Mouse (Mus musculus) hindbrain, embryonic 15.5 days (tissue): Measurements from ENCODE around the gene Timm29. TPM values are rescaled to one million over a fixed set of nuclear protein-coding genes. Genes with fewer than 3 reads are reported as not detected.
A peak's percentile ranks its signal among the peaks of the same experiment; 100 is the strongest.

Source experiments
- ATAC-seq: fragments of 200-750 bp; cut with Nextera tagmentation; 2 replicates; pipeline ENCODE4 v1.8.0; 2017; ENCODE audit warnings: low read depth, moderate number of reproducible peaks, moderate TSS enrichment; ENCODE audit not compliant: low FRiP score
- H3K27ac ChIP-seq: fragments of 300-500 bp; sonication (generic); replicated peaks from 2 replicates; pipeline ENCODE4 v1.5.1; 2015; ENCODE audit warnings: mild to moderate bottlenecking, inconsistent platforms
- H3K27me3 ChIP-seq: fragments of 300-500 bp; sonication (generic); 2 replicates; pipeline ENCODE4 v1.6.1; 2015; ENCODE audit warnings: control low read depth, inconsistent platforms
- H3K36me3 ChIP-seq: fragments of 300-500 bp; sonication (generic); 2 replicates; pipeline ENCODE4 v1.6.1; 2015; ENCODE audit warnings: control low read depth, inconsistent platforms
- H3K4me1 ChIP-seq: fragments of 300-500 bp; sonication (generic); replicated peaks from 2 replicates; pipeline ENCODE4 v1.6.1; 2015; ENCODE audit warnings: control low read depth, inconsistent platforms
- H3K4me2 ChIP-seq: fragments of 300-500 bp; sonication (generic); 2 replicates; pipeline ENCODE4 v1.6.1; 2015; ENCODE audit warnings: moderate library complexity, mild to moderate bottlenecking, inconsistent platforms
- H3K4me3 ChIP-seq: fragments of 300-500 bp; sonication (generic); 2 replicates; pipeline ENCODE4 v1.5.1; 2015; ENCODE audit warnings: mild to moderate bottlenecking, inconsistent platforms
- H3K9ac ChIP-seq: fragments of 300-500 bp; sonication (generic); 2 replicates; pipeline ENCODE4 v1.6.1; 2015; ENCODE audit warnings: inconsistent platforms
- H3K9me3 ChIP-seq: fragments of 300-500 bp; sonication (generic); 2 replicates; pipeline ENCODE4 v1.6.1; 2016; ENCODE audit warnings: control low read depth, inconsistent platforms
- WGBS: fragments of 180-500 bp; shearing (Covaris S2); methylation state at CpG from one replicate; pipeline ENCODE4 v1.1.7; 2015; 5-methylcytosine and 5-hydroxymethylcytosine counted together
- polyA plus RNA-seq: library from polyadenylated mRNA; unstranded; fragments of >200 nt; fragmentation: Nextera tagmentation; extraction: Ambion mirVana; gene quantifications from 2 replicates; pipeline ENCODE4 v1.2.1, GENCODE M21; 2015

Gene Timm29
- 60.1 and 61.8 TPM in 2 replicates for polyA plus RNA-seq

DNA sequence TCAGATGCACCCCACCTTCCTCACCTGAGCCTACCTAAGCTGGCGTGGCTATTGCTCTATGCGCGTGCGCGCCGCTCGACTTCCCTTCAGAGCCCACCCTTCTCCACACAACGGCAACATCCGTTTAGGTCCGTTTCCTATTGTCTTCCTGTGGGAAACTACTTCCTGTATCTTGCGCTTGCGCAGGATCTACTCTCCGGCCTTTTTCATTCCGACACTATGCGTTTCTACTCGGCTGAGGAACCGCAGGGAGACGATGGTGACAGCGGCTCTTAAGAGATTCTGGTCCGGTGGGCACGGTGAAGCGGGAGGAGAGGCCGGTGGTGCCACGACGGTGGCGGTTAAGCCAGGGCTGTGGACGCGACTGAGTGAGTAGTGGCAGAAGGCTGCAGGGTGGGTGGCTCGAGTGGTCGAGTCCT is at the start of gene Timm29, which contains the start of gene Yipf2:
Gene Timm29, plus strand, starts transcription at position 20 of the 419 bp plus-strand sequence.
Gene Yipf2, minus strand, starts transcription at position 126 of the 419 bp plus-strand sequence.
- H3K27me3 ChIP-seq, result no peaks in the 10 kb centered on the region
- peak within 1 kb of the TSS; percentile 96 for H3K4me2 ChIP-seq
- H3K4me3 ChIP-seq, result peak within 1 kb of the TSS; percentile 98
- H3K27ac ChIP-seq, result peak within 1 kb of the TSS; percentile 89
- peak; percentile 94 for ATAC-seq
- under 1% methylated on average over 30 of the region's 30 CpGs for WGBS
- peaks cover 38% of the 10 kb centered on the region for H3K36me3 ChIP-seq
- H3K9ac ChIP-seq, result peak within 1 kb of the TSS; percentile 93
- peaks cover 35% of the 10 kb centered on the region for H3K4me1 ChIP-seq
- no peaks in the 10 kb centered on the region for H3K9me3 ChIP-seq

GRCm38 (mm10) chr9:21545351-21545915 is 47.1 kb upstream of the Timm29 start:
- Histone ChIP-seq H3K9me3 (no peaks in the 10 kb centered on the region), H3K27me3 (no peaks in the 10 kb centered on the region), H3K4me2 (peak overlapping the region; percentile 61), H3K4me1 (peaks cover 24% of the 10 kb centered on the region), H3K36me3 (no peaks in the 10 kb centered on the region; the same call in 1 of the 2 replicates), H3K9ac (peak overlapping the region; percentile 52), H3K4me3 (peak overlapping the region; percentile 87), H3K27ac (peak overlapping the region; percentile 99)
- ATAC-seq, result peak; percentile 50
- 4% methylated on average over 9 of the region's 9 CpGs for WGBS

DNA sequence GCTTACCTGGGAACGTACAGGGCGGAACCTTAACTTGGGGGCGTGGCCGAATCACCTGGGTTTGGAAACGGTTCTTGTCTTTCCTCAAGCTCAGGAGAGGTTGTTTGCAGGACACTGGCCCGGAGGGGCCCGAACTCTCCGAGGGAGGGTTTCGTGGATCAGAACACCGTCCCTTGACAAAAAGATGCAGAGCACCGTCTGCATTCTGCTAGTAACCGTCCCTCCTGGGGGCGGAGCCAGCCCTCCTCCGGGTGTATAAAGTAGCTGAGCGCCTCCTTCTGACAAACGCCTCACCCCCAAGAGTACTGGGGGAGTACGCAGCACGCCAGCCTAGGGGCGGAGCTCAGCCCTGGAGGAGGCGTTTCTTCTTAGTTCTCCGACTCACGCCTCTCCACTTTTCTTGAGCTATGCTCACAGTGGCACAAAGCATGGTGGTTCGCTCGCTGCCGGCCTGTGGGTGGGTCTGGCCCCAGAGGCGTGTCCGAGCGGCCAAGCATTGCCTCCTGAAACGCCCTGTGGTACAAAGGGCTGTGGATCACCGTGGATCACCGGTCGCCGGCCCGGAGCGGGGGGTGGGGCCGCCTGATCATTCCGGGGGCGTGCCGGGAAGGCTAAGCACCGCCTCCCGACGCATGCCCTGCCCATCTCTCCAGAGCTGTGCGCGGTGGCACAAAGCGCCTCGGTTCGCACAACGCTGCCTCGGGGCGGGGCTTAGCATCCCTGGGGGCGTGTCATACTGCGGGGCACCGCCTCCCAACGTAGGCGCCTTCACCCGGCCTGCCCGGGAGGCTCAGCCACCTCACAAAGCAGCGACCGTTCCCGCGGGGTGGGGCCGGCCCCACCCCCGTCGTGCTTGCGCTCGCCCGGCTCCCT is 46.4 kb upstream of the Timm29 start:
- no peaks in the 10 kb centered on the region; the same call in 1 of the 2 replicates for H3K36me3 ChIP-seq
- no peaks in the 10 kb centered on the region for H3K27me3 ChIP-seq
- H3K27ac ChIP-seq, result peak overlapping the region; percentile 99
- H3K4me1 ChIP-seq, result peaks cover 24% of the 10 kb centered on the region
- H3K4me2 ChIP-seq, result peak overlapping the region; percentile 61
- under 1% methylated on average over 64 of the region's 67 CpGs for WGBS
- peak overlapping the region; percentile 87 for H3K4me3 ChIP-seq
- ATAC-seq, result peak; percentile 95
- peak overlapping the region; percentile 95 for H3K9ac ChIP-seq
- H3K9me3 ChIP-seq, result no peaks in the 10 kb centered on the region

GRCm38 (mm10) chr9:21546789-21547074 is 45.8 kb upstream of the Timm29 start, which contains the start of gene Carm1:
TSS of gene Carm1 (plus strand) at chr9:21546894.
- WGBS, result under 1% methylated on average over 47 of the region's 52 CpGs
- H3K9me3 ChIP-seq, result no peaks in the 10 kb centered on the region
- no peaks in the 10 kb centered on the region for H3K27me3 ChIP-seq
- H3K36me3 ChIP-seq, result no peaks in the 10 kb centered on the region; the same call in 1 of the 2 replicates
- peaks cover 24% of the 10 kb centered on the region for H3K4me1 ChIP-seq
- ATAC-seq, result no peak; the same call in 1 of the 2 replicates
- peak within 1 kb of the TSS; percentile 95 for H3K9ac ChIP-seq
- H3K4me3 ChIP-seq, result peak within 1 kb of the TSS; percentile 87
- H3K4me2 ChIP-seq, result peak within 1 kb of the TSS; percentile 61
- H3K27ac ChIP-seq, result peak within 1 kb of the TSS; percentile 99

DNA sequence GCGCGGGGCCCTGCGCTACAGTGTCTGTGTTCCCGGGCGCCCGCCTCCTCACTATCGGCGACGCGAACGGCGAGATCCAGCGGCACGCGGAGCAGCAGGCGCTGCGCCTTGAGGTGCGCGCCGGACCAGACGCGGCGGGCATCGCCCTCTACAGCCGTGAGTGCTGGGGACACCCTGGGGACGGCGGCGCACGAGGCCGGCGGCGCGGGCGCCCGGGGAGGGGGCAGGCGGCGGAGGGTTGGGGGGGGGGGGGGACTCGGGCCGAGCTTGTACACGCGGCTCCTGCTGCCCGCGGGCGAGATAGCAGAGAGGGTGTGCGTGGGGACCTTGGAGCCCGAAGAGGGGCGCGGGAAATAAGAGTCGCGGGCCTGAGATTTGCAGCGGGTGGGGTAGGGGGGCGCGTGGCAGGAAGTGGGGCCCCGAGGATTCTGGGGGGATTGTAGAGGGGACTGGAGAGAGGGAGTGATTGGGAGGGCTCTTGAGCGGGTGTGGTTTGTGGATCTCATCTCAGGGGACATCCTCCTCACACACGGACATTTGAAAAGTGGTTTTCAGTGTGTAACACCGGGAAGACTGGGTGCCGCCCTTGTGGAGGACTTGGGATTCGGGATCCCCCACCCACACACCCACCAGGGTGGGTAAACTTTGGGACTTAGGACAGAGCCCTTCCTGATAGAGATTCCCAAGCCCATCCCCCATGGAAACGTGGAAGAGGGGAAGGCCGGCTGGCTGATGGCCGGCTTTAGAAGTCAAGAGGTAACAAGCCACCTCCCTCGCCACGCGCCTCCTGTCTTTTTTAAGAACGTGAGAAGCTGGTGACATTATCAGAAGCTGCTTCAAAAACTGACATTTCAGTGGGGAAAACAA is 45.2 kb upstream of the Timm29 start:
- ATAC-seq, result peak; percentile 33
- H3K9me3 ChIP-seq, result no peaks in the 10 kb centered on the region
- peak overlapping the region; percentile 61 for H3K4me2 ChIP-seq
- peak overlapping the region; percentile 95 for H3K9ac ChIP-seq
- H3K36me3 ChIP-seq, result no peaks in the 10 kb centered on the region; the same call in 1 of the 2 replicates
- peak overlapping the region; percentile 87 for H3K4me3 ChIP-seq
- WGBS, result under 1% methylated on average over 45 of the region's 66 CpGs
- H3K27me3 ChIP-seq, result no peaks in the 10 kb centered on the region
- H3K27ac ChIP-seq, result peak overlapping the region; percentile 99
- peaks cover 24% of the 10 kb centered on the region for H3K4me1 ChIP-seq

DNA sequence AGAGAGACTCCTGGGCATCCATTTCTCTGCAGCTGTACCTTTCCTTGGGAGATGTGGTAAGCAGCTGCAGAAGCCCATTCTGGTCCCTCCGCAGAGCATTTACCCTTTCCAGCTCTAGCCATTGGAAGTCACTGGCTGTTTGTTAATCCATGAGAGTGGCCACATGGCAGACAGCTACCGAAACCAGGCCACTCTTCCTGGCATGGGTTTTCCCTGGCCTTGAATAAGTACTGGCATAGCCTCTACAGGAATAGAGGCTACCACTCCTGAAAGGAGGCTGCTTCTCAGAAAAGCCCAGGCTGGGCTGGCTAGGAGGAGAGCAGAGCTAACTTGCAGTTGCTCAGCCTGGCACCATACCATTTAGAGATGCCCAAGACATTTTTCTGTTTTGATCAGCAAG is 41.5 kb upstream of the Timm29 start:
- peaks cover 16% of the 10 kb centered on the region for H3K4me1 ChIP-seq
- H3K4me3 ChIP-seq, result no peak overlapping the region
- H3K9me3 ChIP-seq, result no peaks in the 10 kb centered on the region
- ATAC-seq, result no peak
- no peak overlapping the region for H3K4me2 ChIP-seq
- no peak overlapping the region for H3K27ac ChIP-seq
- H3K36me3 ChIP-seq, result no peaks in the 10 kb centered on the region; the same call in 1 of the 2 replicates
- H3K27me3 ChIP-seq, result no peaks in the 10 kb centered on the region
- WGBS, result 97% methylated on average over 2 of the region's 2 CpGs
- no peak overlapping the region for H3K9ac ChIP-seq

GRCm38 (mm10) chr9:21553607-21554273 is 38.8 kb upstream of the Timm29 start:
- Histone ChIP-seq H3K36me3 (no peaks in the 10 kb centered on the region; the same call in 1 of the 2 replicates), H3K4me1 (peaks cover 22% of the 10 kb centered on the region), H3K9me3 (no peaks in the 10 kb centered on the region), H3K4me2 (no peak overlapping the region), H3K27me3 (no peaks in the 10 kb centered on the region), H3K4me3 (no peak overlapping the region), H3K9ac (no peak overlapping the region), H3K27ac (no peak overlapping the region)
- 90% methylated on average over 6 of the region's 6 CpGs for WGBS
- no peak for ATAC-seq

DNA sequence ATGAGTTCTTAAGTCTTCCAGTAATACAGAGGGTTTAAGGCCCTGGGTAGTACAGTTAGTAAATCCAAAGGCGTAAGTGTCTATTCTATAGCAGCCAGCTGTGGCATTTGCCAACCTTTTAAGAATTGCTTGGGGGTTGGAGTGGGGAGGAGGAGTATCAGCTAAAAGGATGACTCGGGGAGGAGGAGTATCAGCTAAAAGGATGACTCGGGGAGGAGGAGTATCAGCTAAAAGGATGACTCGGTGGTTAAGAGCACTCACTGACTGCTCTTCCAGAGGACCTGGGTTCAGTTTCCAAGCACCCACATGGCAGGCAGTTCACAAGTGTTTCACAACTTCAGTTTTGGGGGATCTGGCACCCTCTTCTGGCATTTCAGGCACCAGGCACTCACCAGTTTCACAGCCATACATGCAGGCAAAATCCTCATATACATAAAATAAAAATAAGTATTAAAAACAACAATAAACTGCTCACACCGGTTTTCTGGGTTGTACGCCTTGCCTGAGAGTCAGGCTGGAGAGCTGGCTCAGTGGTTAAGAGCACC is 37.3 kb upstream of the Timm29 start:
- 89% methylated on average over 6 of the region's 6 CpGs for WGBS
- Histone ChIP-seq H3K4me3 (no peak overlapping the region), H3K9me3 (no peaks in the 10 kb centered on the region), H3K27ac (no peak overlapping the region), H3K4me2 (no peak overlapping the region), H3K9ac (no peak overlapping the region), H3K4me1 (peaks cover 16% of the 10 kb centered on the region; the same call in 1 of the 2 replicates), H3K36me3 (no peaks in the 10 kb centered on the region; the same call in 1 of the 2 replicates), H3K27me3 (no peaks in the 10 kb centered on the region)
- ATAC-seq, result no peak

- WGBS, result 82% methylated on average over 2 of the region's 2 CpGs
- Histone ChIP-seq H3K27me3 (no peaks in the 10 kb centered on the region), H3K27ac (no peak overlapping the region), H3K9me3 (no peaks in the 10 kb centered on the region), H3K36me3 (no peaks in the 10 kb centered on the region; the same call in 1 of the 2 replicates), H3K9ac (no peak overlapping the region), H3K4me2 (no peak overlapping the region), H3K4me3 (no peak overlapping the region), H3K4me1 (peaks cover 16% of the 10 kb centered on the region; the same call in 1 of the 2 replicates)
- no peak for ATAC-seq
Measured at GRCm38 (mm10) chr9:21556996-21557395, 35.5 kb upstream of the Timm29 start.

GRCm38 (mm10) chr9:21557556-21557955 is 35.0 kb upstream of the Timm29 start:
- Histone ChIP-seq H3K4me1 (peaks cover 16% of the 10 kb centered on the region; the same call in 1 of the 2 replicates), H3K9ac (no peak overlapping the region), H3K27ac (no peak overlapping the region), H3K9me3 (no peaks in the 10 kb centered on the region), H3K4me3 (no peak overlapping the region), H3K36me3 (no peaks in the 10 kb centered on the region; the same call in 1 of the 2 replicates), H3K27me3 (no peaks in the 10 kb centered on the region), H3K4me2 (no peak overlapping the region)
- WGBS, result 93% methylated on average over 2 of the region's 2 CpGs
- ATAC-seq, result no peak

- 79% methylated on average over 4 of the region's 4 CpGs for WGBS
Measured at GRCm38 (mm10) chr9:21558366-21558765, 34.2 kb upstream of the Timm29 start.

More at GRCm38 (mm10) chr9:21558366-21558765, 34.2 kb upstream of the Timm29 start:
- Histone ChIP-seq H3K4me3 (no peak overlapping the region), H3K36me3 (no peaks in the 10 kb centered on the region; the same call in 1 of the 2 replicates), H3K9me3 (no peaks in the 10 kb centered on the region), H3K4me2 (no peak overlapping the region), H3K9ac (no peak overlapping the region), H3K27me3 (no peaks in the 10 kb centered on the region), H3K27ac (no peak overlapping the region), H3K4me1 (peaks cover 16% of the 10 kb centered on the region; the same call in 1 of the 2 replicates)
- ATAC-seq, result no peak
